Mouse (Mus musculus) hindbrain, embryonic 13.5 days (tissue): ENCODE results near the gene Diras1. TPM values are rescaled to one million over a fixed set of nuclear protein-coding genes. Genes with fewer than 3 reads are reported as not detected.

Experiments
- ATAC-seq: fragments of 200-750 bp; cut with Nextera tagmentation; 2 replicates; pipeline ENCODE4 v1.8.0; 2017; ENCODE audit warnings: moderate TSS enrichment; ENCODE audit not compliant: low FRiP score
- H3K27ac ChIP-seq: fragments of 300-500 bp; sonication (generic); 2 replicates; pipeline ENCODE4 v1.5.1; 2015; ENCODE audit warnings: inconsistent platforms, mild to moderate bottlenecking, moderate library complexity
- H3K27me3 ChIP-seq: fragments of 300-500 bp; sonication (generic); 2 replicates; pipeline ENCODE4 v1.6.1; 2015; ENCODE audit warnings: mild to moderate bottlenecking, inconsistent platforms
- H3K36me3 ChIP-seq: fragments of 300-500 bp; sonication (generic); 2 replicates; pipeline ENCODE4 v1.6.1; 2015; ENCODE audit warnings: mild to moderate bottlenecking, inconsistent platforms
- H3K4me1 ChIP-seq: fragments of 300-500 bp; sonication (generic); replicated peaks from 2 replicates; pipeline ENCODE4 v1.6.1; 2015; ENCODE audit warnings: inconsistent platforms
- H3K4me2 ChIP-seq: fragments of 300-500 bp; sonication (generic); 2 replicates; pipeline ENCODE4 v1.6.1; 2015; ENCODE audit warnings: inconsistent platforms, mild to moderate bottlenecking, moderate library complexity
- H3K4me3 ChIP-seq: fragments of 300-500 bp; sonication (generic); 2 replicates; pipeline ENCODE4 v1.5.1; 2015; ENCODE audit warnings: mild to moderate bottlenecking, inconsistent platforms
- H3K9ac ChIP-seq: fragments of 300-500 bp; sonication (generic); 2 replicates; pipeline ENCODE4 v1.6.1; 2015; ENCODE audit warnings: mild to moderate bottlenecking, inconsistent platforms
- H3K9me3 ChIP-seq: fragments of 300-500 bp; sonication (generic); 2 replicates; pipeline ENCODE4 v1.6.1; 2016; ENCODE audit warnings: inconsistent platforms
- WGBS: fragments of 180-500 bp; shearing (Covaris S2); methylation state at CpG from one replicate; pipeline ENCODE4 v1.1.7; 2015; 5-methylcytosine and 5-hydroxymethylcytosine counted together
- polyA plus RNA-seq: library from polyadenylated mRNA; unstranded; fragments of >200 nt; fragmentation: Nextera tagmentation; extraction: Ambion mirVana; gene quantifications from 2 replicates; pipeline ENCODE4 v1.2.1, GENCODE M21; 2015

Gene Diras1
- polyA plus RNA-seq, 1 experiment from 2014 or later, result 37.5 TPM

DNA sequence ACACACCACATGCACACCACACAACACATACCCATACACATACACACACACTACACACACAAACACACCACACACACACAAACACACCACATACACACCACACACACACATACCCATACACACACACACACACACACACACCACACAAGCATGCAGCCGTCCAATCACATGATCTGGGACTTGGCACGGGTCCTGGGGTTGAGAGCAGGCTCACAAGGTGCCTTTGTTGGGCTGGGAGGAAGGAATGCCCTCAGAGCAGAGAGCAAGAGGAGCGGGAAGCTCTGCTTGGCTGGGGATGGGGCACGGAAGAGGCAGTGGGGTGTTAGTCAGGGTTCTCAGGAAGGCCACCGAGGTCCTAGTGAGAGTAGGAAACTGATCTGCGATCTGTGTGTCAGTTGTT, 14.6 kb downstream of the Diras1 start:
- H3K4me1 ChIP-seq, result peaks cover 14% of the 10 kb centered on the region; the same call in 1 of the 2 replicates
- WGBS, result 70% methylated on average over 6 of the region's 6 CpGs
- H3K4me3 ChIP-seq, result no peak overlapping the region
- no peaks in the 10 kb centered on the region for H3K9me3 ChIP-seq
- H3K9ac ChIP-seq, result no peak overlapping the region
- H3K4me2 ChIP-seq, result no peak overlapping the region
- no peaks in the 10 kb centered on the region for H3K36me3 ChIP-seq
- no peak overlapping the region for H3K27ac ChIP-seq
- 0 out of 2 replicates have a peak, but pooled peaks cover 2% of the 10 kb centered on the region for H3K27me3 ChIP-seq
- ATAC-seq, result no peak

DNA sequence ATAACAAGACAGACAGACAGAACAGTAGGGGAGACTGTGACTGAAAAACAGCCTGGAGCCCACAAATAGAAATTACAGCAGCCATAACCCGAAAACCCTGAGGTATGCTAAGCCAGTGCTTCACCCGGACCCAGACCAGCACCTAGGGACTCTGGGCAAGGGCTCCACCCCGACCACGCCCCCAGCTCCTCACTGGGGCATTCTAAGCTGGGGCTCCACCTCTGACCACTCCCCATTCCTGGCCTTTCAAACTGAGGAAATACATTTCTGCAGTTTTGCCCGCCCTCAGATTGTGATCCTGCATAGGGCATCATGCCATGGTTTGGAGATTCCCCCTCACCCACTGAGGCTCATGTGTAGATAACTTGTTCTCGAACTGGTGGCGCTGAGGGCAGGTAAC, 18.2 kb downstream of the Diras1 start:
- Histone ChIP-seq H3K36me3 (no peaks in the 10 kb centered on the region), H3K4me3 (no peak overlapping the region), H3K4me1 (no peaks in the 10 kb centered on the region), H3K9me3 (no peaks in the 10 kb centered on the region), H3K27me3 (0 out of 2 replicates have a peak, but pooled peaks cover 2% of the 10 kb centered on the region), H3K4me2 (no peak overlapping the region), H3K27ac (no peak overlapping the region), H3K9ac (no peak overlapping the region)
- ATAC-seq, result no peak
- 42% methylated on average over 7 of the region's 7 CpGs for WGBS

DNA sequence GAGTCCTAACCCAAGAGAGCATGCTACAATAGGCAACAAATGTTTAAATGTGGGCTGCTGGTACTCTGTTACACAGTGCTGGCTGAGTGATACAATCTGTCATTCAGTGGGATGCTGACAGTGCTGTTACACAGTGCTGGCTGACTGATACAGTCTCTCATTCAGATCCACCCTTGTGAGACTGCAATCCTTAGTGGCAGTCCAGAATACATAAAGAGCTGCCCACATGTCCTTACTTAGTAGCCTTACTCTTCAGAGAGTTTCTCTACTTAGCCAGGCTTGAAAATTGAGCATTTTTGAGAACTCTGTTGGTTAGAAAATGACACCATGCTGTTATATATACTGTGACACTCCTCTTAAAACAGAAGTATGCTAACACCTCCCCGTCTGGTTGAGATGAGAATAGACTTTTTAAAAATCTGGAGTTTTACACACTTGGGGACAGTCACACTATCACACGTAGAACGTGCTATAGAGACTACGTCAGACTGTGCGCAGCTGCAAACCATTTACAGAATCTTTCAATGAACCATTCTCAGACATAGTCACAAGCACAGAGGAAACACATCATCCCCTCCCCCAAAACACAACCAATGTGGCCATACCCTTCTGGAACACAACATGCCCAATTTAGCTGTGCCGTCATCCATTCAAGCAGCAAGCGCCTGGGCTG, 19.3 kb downstream of the Diras1 start:
- H3K27ac ChIP-seq, result no peak overlapping the region
- no peak overlapping the region for H3K4me2 ChIP-seq
- peaks cover 4% of the 10 kb centered on the region for H3K4me1 ChIP-seq
- H3K36me3 ChIP-seq, result no peaks in the 10 kb centered on the region
- H3K9me3 ChIP-seq, result no peaks in the 10 kb centered on the region
- ATAC-seq, result no peak
- H3K27me3 ChIP-seq, result 0 out of 2 replicates have a peak, but pooled peaks cover 2% of the 10 kb centered on the region
- H3K4me3 ChIP-seq, result no peak overlapping the region
- WGBS, result 92% methylated on average over 7 of the region's 7 CpGs
- H3K9ac ChIP-seq, result peak overlapping the region; percentile 40; the same call in 1 of the 2 replicates

DNA sequence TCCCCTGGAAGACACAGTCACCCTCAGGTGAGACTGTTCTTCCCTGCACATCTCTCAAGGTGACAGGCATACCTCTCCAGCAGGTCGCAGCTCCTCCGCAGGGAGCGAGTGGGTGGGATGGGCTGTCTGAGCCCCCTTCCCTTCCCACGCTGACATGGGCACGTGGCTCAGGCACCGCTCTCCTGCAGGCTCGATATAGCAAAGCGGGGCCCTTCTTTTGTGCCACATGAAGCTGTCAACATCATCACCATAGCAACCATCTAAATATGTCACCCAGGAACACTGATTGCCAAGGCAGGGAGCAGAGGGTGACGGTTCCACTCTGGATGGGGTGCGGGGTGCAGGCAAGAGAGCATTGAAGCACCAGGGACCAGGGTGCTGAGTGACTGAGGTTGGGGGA, 24.3 kb downstream of the Diras1 start:
- no peaks in the 10 kb centered on the region for H3K9me3 ChIP-seq
- H3K4me2 ChIP-seq, result no peak overlapping the region
- WGBS, result 29% methylated on average over 10 of the region's 10 CpGs
- no peaks in the 10 kb centered on the region for H3K36me3 ChIP-seq
- peaks cover 10% of the 10 kb centered on the region for H3K27me3 ChIP-seq
- peak overlapping the region; percentile 56 for H3K9ac ChIP-seq
- H3K4me3 ChIP-seq, result no peak overlapping the region
- H3K4me1 ChIP-seq, result peaks cover 26% of the 10 kb centered on the region
- ATAC-seq, result no peak
- H3K27ac ChIP-seq, result no peak overlapping the region

DNA sequence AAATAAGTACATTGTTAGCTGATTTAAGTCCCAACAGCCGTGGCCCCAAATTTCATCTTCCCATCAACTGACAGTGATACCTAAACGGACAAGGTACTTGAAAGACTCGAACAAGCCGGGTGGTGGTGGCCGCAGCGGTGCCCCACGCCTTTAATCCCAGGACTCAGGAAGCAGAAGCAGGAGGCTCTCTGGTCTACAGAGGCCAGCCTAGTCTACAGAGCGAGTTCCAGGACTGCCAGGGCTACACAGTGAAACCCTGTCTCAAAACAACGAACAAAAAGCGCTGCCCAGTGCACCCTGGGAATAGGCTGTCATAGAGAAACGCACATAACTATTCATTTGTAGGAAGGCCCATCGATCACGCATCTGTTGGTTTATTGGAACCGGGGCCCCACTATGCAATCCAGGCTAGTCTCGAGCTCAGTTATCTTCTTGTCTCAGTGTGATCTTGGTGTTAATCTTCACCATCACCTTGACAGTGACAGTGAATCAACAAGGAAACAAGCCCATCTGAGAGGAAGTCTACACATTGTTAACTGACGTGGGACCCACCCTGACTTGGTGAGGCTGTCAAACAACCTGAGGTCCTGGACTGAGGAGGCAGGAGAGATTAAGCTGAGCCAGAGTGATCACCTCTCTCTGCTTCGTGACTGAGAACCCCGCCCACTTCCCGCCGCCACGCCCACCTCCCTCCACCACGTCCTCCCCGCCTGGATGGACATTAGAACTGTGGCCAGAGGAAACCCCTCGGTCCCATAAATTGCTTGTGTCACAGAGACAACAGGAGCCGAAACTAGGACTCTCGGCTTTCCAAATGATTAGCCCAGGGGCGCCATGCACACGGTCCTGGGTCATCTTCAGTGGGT, 25.0 kb downstream of the Diras1 start:
- Histone ChIP-seq H3K4me1 (peaks cover 26% of the 10 kb centered on the region), H3K4me2 (no peak overlapping the region)
- WGBS, result 46% methylated on average over 28 of the region's 28 CpGs

DNA sequence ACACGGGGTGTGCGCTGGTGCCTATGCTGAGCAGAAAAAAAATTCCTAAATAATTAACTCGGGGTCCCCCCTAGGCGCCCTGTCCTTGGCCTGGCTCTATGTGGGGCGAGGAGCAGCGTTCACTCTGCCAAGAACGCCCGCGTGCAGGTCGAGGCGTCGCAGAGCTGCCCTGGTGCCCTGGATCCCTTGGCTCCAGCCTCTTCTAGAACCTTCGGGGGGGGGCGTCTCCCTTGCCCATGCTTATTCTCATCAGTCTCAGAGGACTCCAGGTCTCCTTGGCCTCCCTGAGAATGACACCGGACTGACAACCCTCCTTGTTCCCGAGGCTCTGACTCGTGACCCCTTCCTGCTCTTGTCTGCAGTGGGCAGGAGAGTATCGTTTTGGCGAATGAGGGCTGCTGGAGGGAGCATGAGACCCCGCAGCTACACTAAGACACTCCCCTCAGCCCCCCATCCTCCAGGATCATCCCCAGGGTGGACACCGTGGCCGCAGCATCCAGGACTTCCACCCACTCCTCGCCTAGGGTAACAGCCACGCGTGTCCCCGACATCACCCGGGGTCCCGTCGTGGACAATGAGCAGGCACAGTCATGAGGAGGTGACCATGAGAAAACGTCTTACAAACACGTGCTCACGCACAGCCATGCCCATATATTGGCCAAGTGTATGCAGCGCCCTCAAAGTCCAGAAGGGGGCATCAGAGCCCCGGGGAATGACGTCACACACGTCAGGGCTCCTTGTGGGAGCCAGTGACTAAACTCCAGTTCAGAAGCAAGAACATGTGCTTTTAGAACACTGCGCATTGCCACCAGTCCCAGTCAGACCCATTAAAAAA, 25.9 kb downstream of the Diras1 start:
- H3K4me1 ChIP-seq, result peaks cover 31% of the 10 kb centered on the region
- 32% methylated on average over 37 of the region's 37 CpGs for WGBS
- H3K4me2 ChIP-seq, result peak overlapping the region; percentile 43
- 0 out of 2 replicates have a peak overlapping the region, but pooled peaks have one; percentile 53 for H3K9ac ChIP-seq
- no peak overlapping the region for H3K27ac ChIP-seq
- no peak overlapping the region for H3K4me3 ChIP-seq
- ATAC-seq, result peak; percentile 58
- H3K36me3 ChIP-seq, result no peaks in the 10 kb centered on the region
- H3K27me3 ChIP-seq, result peaks cover 12% of the 10 kb centered on the region
- no peaks in the 10 kb centered on the region for H3K9me3 ChIP-seq

More for the DNA sequence above, 25.0 kb downstream of the Diras1 start:
- no peaks in the 10 kb centered on the region for H3K9me3 ChIP-seq
- peak overlapping the region; percentile 56 for H3K9ac ChIP-seq
- no peak for ATAC-seq
- H3K36me3 ChIP-seq, result no peaks in the 10 kb centered on the region
- H3K4me3 ChIP-seq, result no peak overlapping the region
- H3K27me3 ChIP-seq, result peaks cover 10% of the 10 kb centered on the region
- no peak overlapping the region for H3K27ac ChIP-seq

DNA sequence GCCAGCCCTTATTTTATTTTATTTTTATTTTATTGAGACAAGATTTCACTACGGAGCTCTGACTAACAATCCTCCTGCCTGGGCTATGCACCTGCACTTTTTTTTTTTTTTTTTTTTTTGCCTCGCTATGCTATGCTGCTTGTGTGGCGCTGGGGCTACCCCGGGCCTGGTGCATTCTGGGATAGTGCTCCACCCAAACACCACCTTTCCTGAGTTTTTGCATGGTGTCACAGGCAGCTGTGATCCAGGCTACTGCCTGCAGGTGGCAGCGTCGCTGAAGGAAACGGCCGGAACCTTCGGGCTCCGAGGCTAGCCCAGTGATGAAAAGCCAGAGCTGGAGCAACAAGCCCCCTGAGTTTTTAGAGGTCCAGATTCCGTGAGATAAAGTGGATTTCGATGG, 26.7 kb downstream of the Diras1 start:
- Histone ChIP-seq H3K9ac (no peak overlapping the region), H3K27ac (no peak overlapping the region), H3K4me3 (no peak overlapping the region), H3K36me3 (no peaks in the 10 kb centered on the region), H3K4me2 (no peak overlapping the region), H3K4me1 (peaks cover 31% of the 10 kb centered on the region), H3K9me3 (no peaks in the 10 kb centered on the region), H3K27me3 (peaks cover 18% of the 10 kb centered on the region)
- 19% methylated on average over 12 of the region's 12 CpGs for WGBS
- ATAC-seq, result no peak

DNA sequence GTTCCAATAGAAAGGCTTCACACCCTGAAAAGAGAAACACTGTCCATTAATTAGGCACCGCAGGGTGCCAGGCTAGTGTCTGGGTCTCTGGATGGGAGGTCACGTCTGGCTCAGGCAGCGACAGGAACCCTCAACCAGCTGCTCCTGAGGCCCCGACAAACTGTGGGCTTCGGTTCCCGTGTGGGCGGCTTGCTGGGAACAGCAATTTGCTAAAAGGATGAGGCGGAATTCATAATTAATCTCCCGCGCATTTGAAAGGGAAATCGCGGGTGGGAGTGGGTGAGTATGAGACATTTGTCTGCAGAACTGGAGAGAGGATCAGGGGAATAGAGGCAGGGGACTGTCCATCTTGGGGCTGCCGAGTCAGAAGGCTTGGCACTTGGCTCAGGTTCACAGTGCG, 27.4 kb downstream of the Diras1 start:
- Histone ChIP-seq H3K27me3 (peaks cover 21% of the 10 kb centered on the region), H3K9me3 (no peaks in the 10 kb centered on the region), H3K36me3 (no peaks in the 10 kb centered on the region), H3K4me1 (peaks cover 31% of the 10 kb centered on the region), H3K27ac (no peak overlapping the region), H3K4me3 (no peak overlapping the region), H3K4me2 (no peak overlapping the region), H3K9ac (no peak overlapping the region)
- no peak for ATAC-seq
- WGBS, result 30% methylated on average over 14 of the region's 14 CpGs

DNA sequence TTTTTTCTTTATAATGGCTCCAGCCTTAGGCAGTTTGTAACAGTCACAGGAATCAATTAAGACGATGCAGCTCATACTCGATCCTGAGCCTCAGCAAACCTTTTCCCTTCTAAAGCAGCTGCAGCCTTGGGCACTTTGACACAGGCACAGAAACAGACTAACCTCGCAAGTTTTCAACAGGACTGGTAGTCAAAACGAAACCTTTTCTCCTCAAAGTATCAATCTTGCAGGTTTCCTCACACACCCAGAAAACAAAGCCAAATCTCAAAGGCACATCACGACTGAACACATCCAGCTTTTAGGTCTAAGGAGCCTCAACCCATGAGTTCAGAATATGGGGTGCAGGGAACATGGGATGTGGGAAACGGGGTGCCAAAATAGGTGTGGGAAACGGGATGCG, 28.1 kb downstream of the Diras1 start:
- no peak for ATAC-seq
- no peak overlapping the region for H3K4me3 ChIP-seq
- H3K27me3 ChIP-seq, result peaks cover 21% of the 10 kb centered on the region
- H3K4me2 ChIP-seq, result no peak overlapping the region
- no peak overlapping the region for H3K9ac ChIP-seq
- 87% methylated on average over 8 of the region's 8 CpGs for WGBS
- no peak overlapping the region for H3K27ac ChIP-seq
- H3K9me3 ChIP-seq, result no peaks in the 10 kb centered on the region
- peaks cover 31% of the 10 kb centered on the region for H3K4me1 ChIP-seq
- H3K36me3 ChIP-seq, result no peaks in the 10 kb centered on the region

DNA sequence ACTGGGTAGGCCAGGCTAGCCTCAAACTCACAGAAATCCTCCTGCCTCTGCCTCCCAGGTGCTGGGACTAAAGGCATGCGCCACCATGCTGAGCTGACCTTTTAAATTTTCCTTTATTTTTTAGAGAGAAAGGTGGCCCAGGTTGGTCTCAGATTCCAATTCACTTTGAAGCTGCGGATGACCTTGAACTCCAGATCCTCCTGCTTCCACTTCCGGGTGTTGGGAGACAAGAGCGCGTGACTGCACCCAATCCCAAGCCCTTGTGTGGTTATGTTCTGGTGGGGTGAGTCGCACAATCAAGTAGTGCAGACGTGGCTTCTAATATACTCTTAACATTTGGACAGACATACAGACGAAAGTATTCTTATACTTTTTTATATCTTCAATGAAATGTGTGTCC, 29.0 kb downstream of the Diras1 start:
- no peak overlapping the region for H3K27ac ChIP-seq
- H3K4me1 ChIP-seq, result peaks cover 31% of the 10 kb centered on the region
- no peak for ATAC-seq
- no peak overlapping the region for H3K4me3 ChIP-seq
- no peaks in the 10 kb centered on the region for H3K9me3 ChIP-seq
- peaks cover 24% of the 10 kb centered on the region for H3K27me3 ChIP-seq
- no peaks in the 10 kb centered on the region for H3K36me3 ChIP-seq
- H3K4me2 ChIP-seq, result no peak overlapping the region
- WGBS, result 95% methylated on average over 8 of the region's 8 CpGs
- H3K9ac ChIP-seq, result no peak overlapping the region

DNA sequence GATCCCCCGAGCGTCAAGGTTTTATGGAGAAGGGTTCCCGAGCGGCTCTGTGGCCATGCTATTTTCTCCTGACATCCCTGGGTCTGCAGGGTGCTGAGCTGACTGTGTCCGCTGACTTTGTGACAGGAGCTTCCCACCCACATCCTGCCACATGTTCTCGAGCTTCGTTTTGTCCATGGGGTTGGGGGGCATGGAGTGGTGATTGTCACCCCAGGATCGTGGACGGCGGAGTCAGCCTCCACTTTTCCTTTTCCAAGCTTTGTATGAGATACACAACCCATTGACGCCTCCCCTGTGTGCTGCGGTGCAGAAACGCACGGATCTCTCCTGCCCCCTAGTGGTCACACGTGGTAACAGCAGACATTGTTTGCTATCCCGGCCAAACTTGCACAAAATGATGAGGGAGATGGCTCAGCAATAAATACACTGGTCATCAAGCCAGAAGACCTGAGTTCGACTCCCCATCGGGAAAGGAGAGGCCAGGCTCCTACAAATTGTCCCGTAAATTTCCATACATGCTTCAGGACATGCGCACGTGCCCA, 30.3 kb downstream of the Diras1 start:
- ATAC-seq, result peak; percentile 7; the same call in 1 of the 2 replicates
- H3K4me3 ChIP-seq, result no peak overlapping the region
- peaks cover 18% of the 10 kb centered on the region for H3K4me1 ChIP-seq
- no peaks in the 10 kb centered on the region for H3K36me3 ChIP-seq
- H3K9me3 ChIP-seq, result no peaks in the 10 kb centered on the region
- H3K9ac ChIP-seq, result 0 out of 2 replicates have a peak overlapping the region, but pooled peaks have one; percentile 24
- H3K4me2 ChIP-seq, result peak overlapping the region; percentile 36
- peaks cover 19% of the 10 kb centered on the region for H3K27me3 ChIP-seq
- 11% methylated on average over 21 of the region's 21 CpGs for WGBS
- no peak overlapping the region for H3K27ac ChIP-seq
